Mouse (Mus musculus) forebrain, postnatal 0 days (tissue): ENCODE data around the gene Slc25a51. TPM values are rescaled to one million over a fixed set of nuclear protein-coding genes. Genes with fewer than 3 reads are reported as not detected.
"Not testable (repeated sequence)": the region's sequence is repeated elsewhere in the genome, so short reads cannot be mapped to it uniquely, and the experiment has no call there.

Source experiments
- ATAC-seq: fragments of 200-750 bp; cut with Nextera tagmentation; 2 replicates; pipeline ENCODE4 v1.8.0; 2017; ENCODE audit warnings: mild to moderate bottlenecking, moderate library complexity
- DNase-seq: peaks from one replicate; pipeline ENCODE4 v3.0.0-alpha.2; 2015
- H3K27ac ChIP-seq: fragments of 300-500 bp; sonication (generic); 2 replicates; pipeline ENCODE4 v1.5.1; 2014; ENCODE audit warnings: low read depth, mild to moderate bottlenecking, antibody characterized with exemption, low read length, moderate library complexity, mixed read lengths
- H3K27me3 ChIP-seq: fragments of 300-500 bp; sonication (generic); 2 replicates; pipeline ENCODE4 v1.6.1; 2014; ENCODE audit warnings: mild to moderate bottlenecking, low read length, mixed read lengths; ENCODE audit not compliant: insufficient read depth
- H3K36me3 ChIP-seq: fragments of 300-500 bp; sonication (generic); 2 replicates; pipeline ENCODE4 v1.6.1; 2014; ENCODE audit warnings: mild to moderate bottlenecking, moderate library complexity; ENCODE audit not compliant: insufficient read depth
- H3K4me1 ChIP-seq: fragments of 300-500 bp; sonication (generic); 2 replicates; pipeline ENCODE4 v1.6.1; 2014; ENCODE audit warnings: antibody characterized with exemption; ENCODE audit not compliant: insufficient read depth
- H3K4me2 ChIP-seq: fragments of 300-500 bp; sonication (generic); 2 replicates; pipeline ENCODE4 v1.6.1; 2014; ENCODE audit warnings: low read depth, mild to moderate bottlenecking, moderate library complexity
- H3K4me3 ChIP-seq: fragments of 300-500 bp; sonication (generic); 2 replicates; pipeline ENCODE4 v1.5.1; 2014; ENCODE audit warnings: low read depth, low read length, mixed read lengths
- H3K9ac ChIP-seq: fragments of 300-500 bp; sonication (generic); 2 replicates; pipeline ENCODE4 v1.6.1; 2014; ENCODE audit warnings: mild to moderate bottlenecking
- H3K9me3 ChIP-seq: fragments of 300-500 bp; sonication (generic); 2 replicates; pipeline ENCODE4 v1.6.1; 2016; ENCODE audit warnings: low read length
- CTCF ChIP-seq: sonication (generic); IDR thresholded peaks from 2 replicates; pipeline ENCODE4 v1.5.1; 2016; ENCODE audit warnings: antibody characterized with exemption, control low read depth, low read depth
- WGBS: fragments of 180-500 bp; shearing (Covaris S2); extraction: QIAGEN DNeasy Blood & Tissue Kit; methylation state at CpG from one replicate; pipeline ENCODE4 v1.1.7; 2014; 5-methylcytosine and 5-hydroxymethylcytosine counted together
- polyA plus RNA-seq: library from polyadenylated mRNA; unstranded; fragments of >200 nt; fragmentation: Nextera tagmentation; extraction: Ambion mirVana; gene quantifications from 2 replicates; pipeline ENCODE4 v1.2.1, GENCODE M21; 2015
- total RNA-seq: library from RNA; depleted of rRNA; stranded (reverse); fragments of >200 nt; gene quantifications from 2 replicates; pipeline ENCODE4 v1.2.3, GENCODE M21; 2014

Gene Slc25a51
- total and polyA plus RNA-seq, 2 experiments from 2014 or later, result 83.9 to 128 TPM

DNA sequence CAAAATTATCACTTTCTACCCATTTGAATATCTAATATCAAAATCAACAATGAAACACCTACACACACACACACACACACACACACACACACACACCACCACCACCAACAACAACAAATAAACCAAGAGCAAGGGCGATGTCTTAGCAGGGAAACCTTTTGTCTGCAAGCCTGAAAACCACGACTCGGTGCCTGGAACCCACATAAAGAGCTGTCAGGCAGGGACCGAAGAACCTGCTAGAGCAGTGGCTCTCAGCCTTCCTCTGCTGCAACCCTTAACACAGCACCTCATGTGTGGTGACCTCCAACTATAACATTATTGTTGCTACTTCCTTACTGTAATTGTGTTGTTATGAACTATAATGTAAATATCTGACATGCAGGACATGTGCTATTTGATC lies 6.3 kb downstream of the Slc25a51 start:
- no peaks in the 10 kb centered on the region for H3K27me3 ChIP-seq
- H3K4me3 ChIP-seq, result no peak overlapping the region
- H3K9ac ChIP-seq, result no peak overlapping the region
- ATAC-seq (no peak), DNase-seq (no peak)
- peaks cover 53% of the 10 kb centered on the region for H3K36me3 ChIP-seq
- 0 out of 2 replicates have a peak, but pooled peaks cover 11% of the 10 kb centered on the region for H3K4me1 ChIP-seq
- 85% methylated on average over 4 of the region's 4 CpGs for WGBS
- no peaks in the 10 kb centered on the region for H3K9me3 ChIP-seq
- no peak overlapping the region for H3K4me2 ChIP-seq
- no peak overlapping the region; the same call in 1 of the 2 replicates for H3K27ac ChIP-seq
- no peak for TF ChIP-seq CTCF

DNA sequence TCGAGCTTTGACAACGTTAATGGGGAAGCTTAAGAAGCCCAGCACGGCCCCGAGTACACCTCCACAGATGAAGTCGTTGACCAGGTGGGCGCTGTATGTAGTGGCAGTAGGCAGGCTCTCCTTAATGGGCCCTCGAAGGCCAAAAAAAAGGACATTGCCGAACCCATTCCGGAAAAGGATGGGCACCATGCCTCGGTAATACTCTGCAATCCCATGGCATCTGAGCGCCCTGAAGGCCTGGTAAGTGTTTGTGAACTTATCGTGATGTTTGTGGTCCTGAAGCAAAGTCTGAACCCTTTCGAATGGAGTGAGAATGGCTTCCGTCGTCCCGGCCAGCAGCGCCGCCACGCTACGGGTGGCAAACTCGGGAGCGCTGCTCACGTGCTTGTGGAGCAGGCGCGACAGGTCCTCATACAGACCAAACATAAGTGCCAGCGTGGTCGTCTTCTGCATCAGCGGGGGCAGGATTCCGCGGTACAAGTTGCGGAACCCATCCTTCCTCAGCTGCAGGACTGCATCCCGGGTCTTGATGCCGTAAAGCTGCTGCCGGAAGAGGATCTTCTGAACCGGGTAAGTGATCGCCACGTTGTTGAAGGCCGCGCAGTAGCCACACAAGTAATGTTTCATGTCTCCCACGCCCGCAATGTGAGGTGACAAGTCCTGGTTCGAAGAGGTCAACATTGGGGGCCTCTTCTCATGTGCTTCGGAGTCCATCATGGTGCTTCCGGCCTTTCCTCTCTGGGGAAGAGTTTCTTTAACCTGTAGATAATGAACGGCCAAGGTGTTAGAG lies 8.9 kb downstream of the Slc25a51 start:
- 95% methylated on average over 45 of the region's 45 CpGs for WGBS
- peaks cover 56% of the 10 kb centered on the region for H3K36me3 ChIP-seq
- ATAC-seq (no peak), DNase-seq (no peak)
- H3K4me3 ChIP-seq, result no peak overlapping the region
- H3K9me3 ChIP-seq, result no peaks in the 10 kb centered on the region
- H3K27me3 ChIP-seq, result no peaks in the 10 kb centered on the region
- H3K4me2 ChIP-seq, result no peak overlapping the region
- H3K4me1 ChIP-seq, result no peaks in the 10 kb centered on the region
- no peak for TF ChIP-seq CTCF
- H3K27ac ChIP-seq, result no peak overlapping the region
- no peak overlapping the region for H3K9ac ChIP-seq

DNA sequence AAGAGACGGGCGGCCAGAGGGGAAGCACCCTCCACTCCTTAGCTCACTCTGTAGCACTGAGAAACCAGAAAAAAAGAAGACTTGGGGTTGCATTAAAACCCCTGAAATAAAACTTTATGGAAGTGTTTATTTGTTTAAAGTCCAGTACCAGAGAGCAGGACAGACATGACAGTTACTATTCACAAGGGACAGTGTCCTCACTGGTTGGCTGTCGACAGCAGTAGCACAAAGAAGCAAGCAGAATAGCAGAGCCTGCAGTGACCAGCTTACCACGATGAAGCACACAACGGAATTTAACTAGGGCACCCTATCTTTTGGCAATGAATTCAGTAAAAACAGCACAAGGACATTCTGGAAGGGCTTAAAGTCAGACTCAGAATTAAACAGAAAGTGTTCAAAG lies 10.3 kb downstream of the Slc25a51 start:
- H3K27ac ChIP-seq, DNase-seq, ATAC-seq, H3K4me2 ChIP-seq, H3K27me3 ChIP-seq, H3K4me3 ChIP-seq, H3K4me1 ChIP-seq, H3K9me3 ChIP-seq, H3K9ac ChIP-seq: not testable (repeated sequence)
- peaks cover 44% of the 10 kb centered on the region for H3K36me3 ChIP-seq
- WGBS, result 83% methylated on average over 5 of the region's 5 CpGs

DNA sequence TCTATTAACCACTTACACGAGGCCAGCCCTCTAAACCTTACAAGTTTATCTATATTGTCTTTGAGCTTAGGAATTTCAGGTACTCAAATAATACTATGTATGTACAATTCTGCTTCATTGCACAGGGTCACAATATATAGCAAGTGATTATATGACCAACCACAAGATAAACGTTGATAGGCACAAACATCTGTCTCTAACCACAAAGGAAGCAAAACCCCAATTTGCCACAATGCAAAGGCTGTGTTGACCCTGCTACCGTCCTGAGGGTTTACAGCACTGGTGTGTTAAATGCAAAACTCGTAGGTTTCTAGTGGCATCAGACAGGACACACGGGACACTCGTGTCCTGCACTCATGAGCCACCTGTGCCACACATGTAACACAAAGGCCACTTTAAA lies 12.4 kb downstream of the Slc25a51 start:
- ATAC-seq, result not testable (repeated sequence)

DNA sequence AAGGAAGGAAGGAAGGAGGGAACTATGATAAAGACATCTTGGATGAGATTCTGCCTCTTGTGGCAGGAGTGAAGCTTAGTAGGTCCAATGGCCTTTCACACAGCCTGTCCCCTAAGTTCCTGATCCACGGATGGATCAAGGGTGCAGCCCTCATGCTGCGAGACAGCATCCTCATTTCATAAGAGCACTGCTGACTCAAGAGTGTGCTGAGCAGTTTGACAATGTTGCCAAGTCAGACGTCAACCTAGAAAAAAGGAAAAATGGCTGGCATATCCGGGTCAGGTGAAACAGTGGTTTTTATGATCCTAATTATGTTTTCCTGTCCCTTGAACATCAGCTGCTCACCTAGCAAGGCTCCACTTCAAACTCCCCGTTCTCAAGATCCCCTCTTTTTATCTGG lies 14.9 kb downstream of the Slc25a51 start:
- no peak overlapping the region for H3K4me2 ChIP-seq
- TF ChIP-seq CTCF, result no peak
- peaks cover 14% of the 10 kb centered on the region for H3K36me3 ChIP-seq
- whole genome bisulfite sequencing, result 76% methylated on average over 5 of the region's 5 CpGs
- no peak overlapping the region for H3K9ac ChIP-seq
- no peaks in the 10 kb centered on the region for H3K9me3 ChIP-seq
- H3K27me3 ChIP-seq, result no peaks in the 10 kb centered on the region
- H3K27ac ChIP-seq, result no peak overlapping the region
- no peak for DNase-seq
- no peak for ATAC-seq
- H3K4me1 ChIP-seq, result no peaks in the 10 kb centered on the region
- no peak overlapping the region for H3K4me3 ChIP-seq

More for the DNA sequence above, 12.4 kb downstream of the Slc25a51 start:
- H3K9me3 ChIP-seq, H3K9ac ChIP-seq, DNase-seq, H3K27me3 ChIP-seq, H3K4me3 ChIP-seq, H3K4me2 ChIP-seq, H3K4me1 ChIP-seq, H3K27ac ChIP-seq: not testable (repeated sequence)
- WGBS, result 86% methylated on average over 5 of the region's 6 CpGs
- peaks cover 31% of the 10 kb centered on the region for H3K36me3 ChIP-seq

DNA sequence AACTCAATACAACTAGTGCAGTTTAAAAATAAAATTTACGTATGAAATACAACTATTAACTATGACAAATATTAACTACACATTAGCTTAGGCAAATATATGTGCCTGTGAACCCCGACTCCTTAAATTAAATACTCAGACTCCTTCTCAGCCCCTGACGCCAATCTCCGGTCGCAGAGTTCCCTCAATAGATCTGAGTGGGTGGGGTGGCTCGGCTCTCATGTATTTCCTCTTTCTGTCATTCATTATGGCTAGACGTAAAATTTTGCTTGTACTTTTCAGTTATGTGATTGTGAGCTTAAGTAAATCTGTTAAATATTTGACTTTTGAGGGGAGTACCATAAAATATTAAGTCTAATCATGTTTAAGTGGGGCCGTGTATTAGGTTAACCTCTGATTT lies 15.6 kb downstream of the Slc25a51 start:
- ATAC-seq (no peak), DNase-seq (no peak)
- H3K36me3 ChIP-seq, result peaks cover 7% of the 10 kb centered on the region
- H3K9ac ChIP-seq, result no peak overlapping the region
- no peaks in the 10 kb centered on the region for H3K4me1 ChIP-seq
- no peaks in the 10 kb centered on the region for H3K27me3 ChIP-seq
- 83% methylated on average over 8 of the region's 8 CpGs for WGBS
- H3K9me3 ChIP-seq, result no peaks in the 10 kb centered on the region
- no peak overlapping the region for H3K4me2 ChIP-seq
- H3K4me3 ChIP-seq, result no peak overlapping the region
- TF ChIP-seq CTCF, result no peak
- no peak overlapping the region for H3K27ac ChIP-seq

DNA sequence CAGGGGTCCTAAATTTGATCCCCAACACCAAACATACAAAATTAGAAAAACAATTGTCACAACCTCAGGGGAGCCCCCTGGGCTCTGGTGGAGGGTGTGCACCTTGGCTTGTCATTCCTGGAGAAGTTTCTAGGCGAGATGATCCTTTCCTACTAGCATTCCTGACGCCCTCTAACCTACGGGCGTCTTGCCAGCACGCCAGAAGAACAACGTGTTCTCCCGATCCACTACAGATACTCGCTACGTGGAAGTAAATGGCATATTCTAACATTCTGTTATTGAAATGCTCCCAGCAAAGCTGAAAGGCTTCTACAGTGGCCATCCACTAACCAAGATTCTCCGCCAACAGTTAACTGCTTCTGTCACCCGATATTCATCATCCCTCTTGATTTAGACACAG lies 16.0 kb downstream of the Slc25a51 start:
- no peak overlapping the region for H3K9ac ChIP-seq
- no peak for TF ChIP-seq CTCF
- H3K4me2 ChIP-seq, result no peak overlapping the region
- no peak overlapping the region for H3K4me3 ChIP-seq
- no peaks in the 10 kb centered on the region for H3K27me3 ChIP-seq
- H3K4me1 ChIP-seq, result no peaks in the 10 kb centered on the region
- no peak overlapping the region for H3K27ac ChIP-seq
- H3K36me3 ChIP-seq, result peaks cover 3% of the 10 kb centered on the region; the same call in 1 of the 2 replicates
- 70% methylated on average over 11 of the region's 11 CpGs for WGBS
- no peak for DNase-seq
- ATAC-seq, result no peak
- no peaks in the 10 kb centered on the region for H3K9me3 ChIP-seq
